Mouse (Mus musculus) thymus, postnatal 25 days (tissue): ENCODE measurements at regions not wholly inside any gene's neighbourhood (a gene's known extent, or its start where the extent isn't known, plus 50 kb on each side); places are given as distances from the start of the nearest gene placed in this dataset.

Experiments
- DNase-seq: peaks from one replicate; pipeline ENCODE4 v3.0.0; 2022

DNA sequence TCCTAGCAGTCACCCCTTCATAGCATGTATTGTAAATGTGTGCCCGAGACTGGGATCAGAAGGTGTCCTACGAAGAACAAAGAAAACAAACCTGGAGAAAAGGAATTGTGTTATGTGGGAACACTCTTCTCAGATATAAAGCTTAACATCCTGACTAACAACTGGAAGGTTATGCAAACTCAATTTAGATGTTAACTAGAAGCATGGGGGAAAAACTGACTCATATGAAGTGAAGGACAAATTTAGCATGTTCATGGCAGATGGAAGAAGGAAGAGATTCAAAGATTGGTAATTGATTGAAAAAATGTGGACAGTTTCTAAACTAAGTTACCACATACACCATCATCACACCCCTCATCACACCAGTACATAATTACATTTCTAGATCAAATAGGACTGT lies 1307.1 kb upstream of the Gm7489 start:
- no peak for DNase-seq

DNA sequence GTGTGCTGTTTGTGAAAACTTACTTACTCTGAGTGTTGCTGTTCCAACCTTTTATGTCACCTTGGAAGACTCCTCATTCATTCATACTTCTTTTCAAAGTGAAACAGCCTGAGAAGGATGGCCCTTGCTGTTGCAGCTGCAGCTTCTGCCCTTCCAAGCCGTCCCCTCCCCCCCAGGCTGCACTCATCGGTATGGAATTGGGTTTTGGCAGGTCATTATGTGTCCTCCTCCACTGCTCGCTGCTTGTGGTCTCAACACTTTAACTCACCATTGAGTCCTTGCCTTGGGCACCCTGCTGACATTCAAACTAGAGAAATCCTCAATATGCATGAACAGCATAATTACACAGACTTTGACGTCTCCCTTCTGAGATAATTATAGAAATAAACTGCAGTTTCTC lies 1295.3 kb upstream of the Gm7489 start:
- no peak for DNase-seq

DNA sequence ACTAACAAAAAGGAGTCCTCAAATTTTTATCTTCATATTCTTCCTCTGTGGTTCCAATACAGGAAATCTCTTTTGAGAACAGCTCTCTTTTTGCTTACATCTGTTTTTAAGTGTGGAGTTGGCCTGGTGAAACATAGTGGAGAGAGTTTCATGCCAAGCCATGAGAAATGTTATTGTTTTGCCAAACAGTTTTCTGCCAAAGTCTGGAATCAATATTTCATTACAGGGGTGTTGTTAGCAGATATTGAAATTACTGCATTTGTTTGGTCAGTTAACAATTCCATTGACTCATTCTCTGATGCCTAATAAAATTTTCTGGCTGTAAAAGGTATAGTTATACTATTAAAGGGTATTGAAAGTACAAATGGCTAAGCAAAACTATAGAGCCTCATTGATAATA lies 1285.2 kb upstream of the Gm7489 start:
- no peak for DNase-seq

DNA sequence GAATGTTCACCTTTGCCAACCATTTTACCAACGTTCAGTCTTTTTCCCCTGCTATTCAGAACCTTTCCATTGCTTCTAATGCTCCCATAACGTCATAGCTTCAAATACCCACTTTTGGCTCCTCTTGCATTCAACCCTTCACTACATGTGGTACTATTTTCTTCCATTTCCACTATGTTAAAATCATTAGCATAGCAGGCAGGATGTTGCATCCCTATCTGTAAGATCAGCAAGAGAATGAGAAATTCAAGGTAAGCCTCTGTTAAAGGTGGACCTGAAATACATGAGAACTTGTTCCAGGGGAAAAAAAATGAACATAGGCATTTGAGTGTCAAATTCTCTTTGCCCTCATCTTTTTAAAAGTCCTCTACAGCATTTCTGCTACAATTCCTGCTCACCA lies 1284.7 kb upstream of the Gm7489 start:
- no peak for DNase-seq

DNA sequence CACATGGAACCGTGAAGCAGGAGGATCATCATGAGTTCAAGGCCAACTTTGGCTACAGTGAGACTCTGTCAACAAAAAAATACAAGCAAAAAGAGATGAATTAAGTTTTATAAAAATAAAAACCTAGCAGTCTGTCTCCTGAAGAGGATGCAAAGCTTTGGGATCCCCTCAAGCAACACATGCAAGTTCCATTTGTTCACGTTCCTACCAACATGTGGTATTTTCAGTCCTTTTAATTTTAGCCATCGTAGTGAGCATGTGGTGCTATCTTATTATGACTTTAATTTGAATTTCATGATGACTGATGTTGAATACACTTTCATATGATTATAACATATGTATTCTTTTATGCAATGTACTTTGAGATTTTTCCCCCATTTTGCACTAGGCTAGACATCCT lies 1244.9 kb upstream of the Gm7489 start:
- DNase-seq: no peak

DNA sequence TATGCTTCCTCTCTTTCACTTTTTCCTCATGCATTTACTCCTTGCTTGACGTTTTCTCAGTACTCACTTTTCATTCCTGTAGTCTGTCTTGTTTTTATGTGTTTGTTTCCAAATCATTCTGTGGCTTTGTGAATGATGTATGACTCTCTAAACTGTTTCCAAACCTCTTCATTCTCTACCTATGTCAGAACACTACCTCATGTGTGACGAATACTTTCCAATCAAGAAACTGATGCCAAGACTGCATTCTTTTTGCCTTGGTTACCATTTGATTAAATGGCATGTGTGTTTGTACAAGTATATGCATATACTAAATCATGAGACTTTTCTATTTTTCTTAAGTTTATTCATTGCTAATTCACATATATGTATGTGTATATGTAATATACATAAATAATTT lies 1238.7 kb upstream of the Gm7489 start:
- no peak for DNase-seq

DNA sequence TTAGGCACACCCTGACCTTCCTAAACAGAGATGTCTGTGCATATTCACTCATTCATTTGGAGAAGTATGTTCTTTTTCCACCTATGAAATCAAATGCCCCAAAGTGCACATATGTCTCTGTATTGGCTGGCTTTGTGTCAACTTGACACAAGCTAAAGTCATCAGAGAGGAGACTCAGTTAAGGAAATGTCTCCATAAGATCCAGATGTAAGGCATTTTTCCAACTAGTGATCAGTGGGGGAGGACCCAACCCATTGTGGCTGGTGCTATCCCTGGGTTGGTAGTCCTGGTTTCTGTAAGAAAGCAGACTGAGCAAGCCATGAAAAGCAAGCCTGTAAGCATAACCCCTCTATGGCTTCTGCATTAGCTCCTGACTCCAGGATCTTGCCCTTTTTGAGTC lies 1226.8 kb upstream of the Gm7489 start:
- DNase-seq: no peak
